20 mouse cellular contexts compared by ENCODE assay signal in the genomic region with DNA sequence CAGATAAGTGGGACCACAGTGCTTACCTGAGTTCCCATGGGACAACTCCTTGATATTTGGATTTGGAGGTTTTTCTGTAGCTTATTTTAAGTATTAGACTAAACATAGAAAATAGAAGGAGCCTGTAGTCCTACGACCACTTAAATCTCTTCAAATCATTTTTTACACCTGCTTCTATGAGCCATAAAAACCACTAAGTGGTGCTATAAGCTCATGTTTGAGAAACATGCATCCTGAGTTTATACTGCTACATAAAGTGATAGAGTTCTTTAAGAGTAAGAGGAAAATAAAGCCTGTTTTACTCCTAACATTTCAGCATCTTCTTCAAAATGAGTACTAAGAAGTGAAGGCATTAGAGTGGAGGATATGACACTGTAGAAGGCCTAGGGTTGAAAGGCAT.
DNase-seq lines count a peak whose midpoint lies in the region; ATAC-seq and TF ChIP-seq lines count a peak whose summit lies in the region.
"Had no signal": no experiment of that assay in that cellular context is flagged by ENCODE, and none has a peak within 500 bp of the region (broad histone marks: within the 10 kb centered on the region; RNA-seq: fewer than 3 reads in every experiment).

No protein-coding gene starts in this region.

- H3K4me3 ChIP-seq in hindbrain, embryonic 14.5 days (replicated peaks; ENCODE audit: low read length), result no peak overlapping the region
- no peak overlapping the region for H3K4me3 ChIP-seq in hindbrain, embryonic 11.5 days (ENCODE audit: low read depth, low read length)
- no peak overlapping the region for H3K4me3 ChIP-seq in liver, postnatal 0 days (ENCODE audit: low read depth, low read length)
- no peak overlapping the region for H3K4me3 ChIP-seq in liver, embryonic 12.5 days
- no peak overlapping the region for H3K4me3 ChIP-seq in MEL (ENCODE audit: control insufficient read depth in 1 of 2, insufficient read depth in 1 of 2, low read depth in 2 of 2, low read length in 2 of 2)
- no peak overlapping the region for H3K4me3 ChIP-seq in embryonic facial prominence, embryonic 14.5 days (ENCODE audit: low read depth, low read length)
- H3K4me3 ChIP-seq: forebrain, embryonic 15.5 days; midbrain, embryonic 13.5 days; neural tube, embryonic 12.5 days had no signal

- no peaks in the 10 kb centered on the region; the same call in 1 of the 2 replicates for H3K27me3 ChIP-seq in hindbrain, embryonic 14.5 days (ENCODE audit: control insufficient read depth, insufficient read depth, low read length)
- no peaks in the 10 kb centered on the region for H3K27me3 ChIP-seq in hindbrain, embryonic 11.5 days (ENCODE audit: control insufficient read depth, insufficient read depth, low read length)
- H3K27me3 ChIP-seq in liver, postnatal 0 days (ENCODE audit: insufficient read depth, low read length), result no peaks in the 10 kb centered on the region
- H3K27me3 ChIP-seq in liver, embryonic 12.5 days (replicated peaks), result no peaks in the 10 kb centered on the region
- no peaks in the 10 kb centered on the region for H3K27me3 ChIP-seq in MEL (ENCODE audit: control insufficient read depth in 1 of 2, insufficient read depth in 2 of 2, low read length in 2 of 2)
- H3K27me3 ChIP-seq in embryonic facial prominence, embryonic 14.5 days (replicated peaks; ENCODE audit: control insufficient read depth, insufficient read depth, low read length), result no peaks in the 10 kb centered on the region
- H3K27me3 ChIP-seq: forebrain, embryonic 15.5 days; neural tube, embryonic 12.5 days had no signal

- no peak for ATAC-seq in hindbrain, embryonic 14.5 days (ENCODE audit: low FRiP score)
- no peak for ATAC-seq in hindbrain, embryonic 11.5 days (ENCODE audit: low FRiP score)
- ATAC-seq in liver, postnatal 0 days, result no peak
- no peak for ATAC-seq in liver, embryonic 12.5 days
- ATAC-seq in embryonic facial prominence, embryonic 14.5 days (ENCODE audit: low read depth), result no peak
- ATAC-seq: forebrain, embryonic 15.5 days; inflammation-experienced regulatory T-cells, adult 6 months; midbrain, embryonic 13.5 days had no signal

- no peaks in the 10 kb centered on the region for H3K36me3 ChIP-seq in hindbrain, embryonic 14.5 days (replicated peaks; ENCODE audit: control insufficient read depth, insufficient read depth)
- no peaks in the 10 kb centered on the region for H3K36me3 ChIP-seq in hindbrain, embryonic 11.5 days (ENCODE audit: control insufficient read depth, insufficient read depth, low read length)
- H3K36me3 ChIP-seq in liver, postnatal 0 days (replicated peaks; ENCODE audit: insufficient read depth, low read length), result no peaks in the 10 kb centered on the region
- H3K36me3 ChIP-seq in liver, embryonic 12.5 days, result no peaks in the 10 kb centered on the region
- H3K36me3 ChIP-seq in MEL (ENCODE audit: control insufficient read depth in 1 of 2, insufficient read depth in 2 of 2, low read length in 2 of 2), result peaks cover 0 to 4% of the 10 kb centered on the region in 2 experiments; a peak in 1 of 4 replicates
- no peaks in the 10 kb centered on the region for H3K36me3 ChIP-seq in embryonic facial prominence, embryonic 14.5 days (ENCODE audit: control insufficient read depth, insufficient read depth, low read length)
- H3K36me3 ChIP-seq: forebrain, embryonic 15.5 days; midbrain, embryonic 13.5 days; neural tube, embryonic 12.5 days had no signal

- no peak for TF ChIP-seq EP300 in liver, postnatal 0 days (IDR thresholded peaks at IDR 0.05; ENCODE audit: low read depth)
- TF ChIP-seq EP300 in MEL (IDR thresholded peaks at IDR 0.05; ENCODE audit: low read depth in 1 of 2, low read length in 2 of 2), result no peak

- H3K4me2 ChIP-seq in hindbrain, embryonic 14.5 days (replicated peaks), result no peak overlapping the region
- H3K4me2 ChIP-seq in hindbrain, embryonic 11.5 days (replicated peaks; ENCODE audit: low read depth, low read length), result no peak overlapping the region
- no peak overlapping the region for H3K4me2 ChIP-seq in liver, postnatal 0 days (ENCODE audit: low read depth, low read length)
- no peak overlapping the region for H3K4me2 ChIP-seq in liver, embryonic 12.5 days
- no peak overlapping the region for H3K4me2 ChIP-seq in embryonic facial prominence, embryonic 14.5 days (ENCODE audit: low read depth, low read length)
- H3K4me2 ChIP-seq: forebrain, embryonic 15.5 days; midbrain, embryonic 13.5 days; neural tube, embryonic 12.5 days had no signal

- H3K27ac ChIP-seq in hindbrain, embryonic 14.5 days, result no peak overlapping the region
- H3K27ac ChIP-seq in hindbrain, embryonic 11.5 days (ENCODE audit: low read depth, low read length), result no peak overlapping the region
- no peak overlapping the region for H3K27ac ChIP-seq in liver, postnatal 0 days (ENCODE audit: low read depth)
- no peak overlapping the region for H3K27ac ChIP-seq in liver, embryonic 12.5 days
- H3K27ac ChIP-seq in MEL (ENCODE audit: control insufficient read depth, low read depth, low read length), result no peak overlapping the region
- no peak overlapping the region for H3K27ac ChIP-seq in embryonic facial prominence, embryonic 14.5 days (replicated peaks; ENCODE audit: low read depth, low read length)
- H3K27ac ChIP-seq: forebrain, embryonic 15.5 days; liver, embryonic 14.5 days; midbrain, embryonic 13.5 days; neural tube, embryonic 12.5 days had no signal

- no peak overlapping the region for H3K9ac ChIP-seq in hindbrain, embryonic 14.5 days
- no peak overlapping the region for H3K9ac ChIP-seq in hindbrain, embryonic 11.5 days (ENCODE audit: low read depth, low read length)
- no peak overlapping the region for H3K9ac ChIP-seq in liver, postnatal 0 days (replicated peaks)
- no peak overlapping the region for H3K9ac ChIP-seq in liver, embryonic 12.5 days
- no peak overlapping the region for H3K9ac ChIP-seq in MEL (ENCODE audit: control insufficient read depth, low read depth, low read length, poor library complexity, severe bottlenecking)
- no peak overlapping the region for H3K9ac ChIP-seq in embryonic facial prominence, embryonic 14.5 days (ENCODE audit: low read depth, low read length)
- H3K9ac ChIP-seq: forebrain, embryonic 15.5 days; liver, embryonic 14.5 days; midbrain, embryonic 13.5 days; neural tube, embryonic 12.5 days had no signal

- H3K79me2 ChIP-seq in MEL (ENCODE audit: control insufficient read depth, insufficient read depth, low read length, poor library complexity), result no peaks in the 10 kb centered on the region

- no peaks in the 10 kb centered on the region for H3K9me3 ChIP-seq in hindbrain, embryonic 14.5 days (ENCODE audit: control insufficient read depth, low read length)
- no peaks in the 10 kb centered on the region for H3K9me3 ChIP-seq in hindbrain, embryonic 11.5 days (ENCODE audit: control insufficient read depth, low read length)
- H3K9me3 ChIP-seq in liver, postnatal 0 days (ENCODE audit: low read length), result no peaks in the 10 kb centered on the region
- H3K9me3 ChIP-seq in liver, embryonic 12.5 days (replicated peaks), result no peaks in the 10 kb centered on the region
- no peaks in the 10 kb centered on the region for H3K9me3 ChIP-seq in MEL (replicated peaks; ENCODE audit: insufficient read depth, low read length)
- H3K9me3 ChIP-seq in embryonic facial prominence, embryonic 14.5 days (ENCODE audit: control insufficient read depth, low read length), result no peaks in the 10 kb centered on the region
- H3K9me3 ChIP-seq: forebrain, embryonic 15.5 days; midbrain, embryonic 13.5 days; neural tube, embryonic 12.5 days had no signal

- peak; percentile 53 for TF ChIP-seq RAD21 in MEL (IDR thresholded peaks at IDR 0.05; ENCODE audit: low read depth, low read length)

- peak; percentile 41 for DNase-seq in hindbrain, embryonic 14.5 days (ENCODE audit: low spot score)
- DNase-seq in hindbrain, embryonic 11.5 days (ENCODE audit: low spot score), result no peak
- no peak for DNase-seq in liver, postnatal 0 days
- DNase-seq in MEL (ENCODE audit: low read depth, low spot score), result peak; percentile 11
- peak; percentile 13 for DNase-seq in embryonic facial prominence, embryonic 14.5 days (ENCODE audit: low spot score)
- DNase-seq in cerebellum, postnatal 25 days, result no peak
- no peak for DNase-seq in cerebellum, postnatal 10 days
- DNase-seq: cerebellum, adult 2 months; gastrocnemius, postnatal 10 days; heart, postnatal 36 days; kidney, postnatal 10 days; lung, postnatal 4 days; right cerebral cortex, postnatal 4 days; thymus, adult 2 months had no signal

- TF ChIP-seq POLR2A in MEL (IDR thresholded peaks at IDR 0.05; ENCODE audit: control insufficient read depth in 1 of 2, insufficient read depth in 1 of 2, low read depth in 1 of 2, low read length in 2 of 2, poor library complexity in 1 of 2), result no peak

- WGBS in hindbrain, embryonic 14.5 days, result 72% methylated on average over 1 of the region's 1 CpGs
- WGBS in hindbrain, embryonic 11.5 days, result 75% methylated on average over 1 of the region's 1 CpGs
- WGBS in liver, postnatal 0 days (ENCODE audit: insufficient replicate concordance), result 57% methylated on average over 1 of the region's 1 CpGs
- 57% methylated on average over 1 of the region's 1 CpGs for WGBS in liver, embryonic 12.5 days (ENCODE audit: insufficient replicate concordance)
- 41% methylated on average over 1 of the region's 1 CpGs for WGBS in embryonic facial prominence, embryonic 14.5 days

- no peaks in the 10 kb centered on the region for H3K4me1 ChIP-seq in hindbrain, embryonic 14.5 days (replicated peaks; ENCODE audit: control insufficient read depth, insufficient read depth, low read length)
- H3K4me1 ChIP-seq in hindbrain, embryonic 11.5 days (replicated peaks; ENCODE audit: control insufficient read depth, insufficient read depth, low read length), result no peaks in the 10 kb centered on the region
- H3K4me1 ChIP-seq in liver, postnatal 0 days (ENCODE audit: insufficient read depth), result no peaks in the 10 kb centered on the region
- H3K4me1 ChIP-seq in liver, embryonic 12.5 days, result no peaks in the 10 kb centered on the region
- H3K4me1 ChIP-seq in MEL (ENCODE audit: control insufficient read depth in 1 of 2, insufficient read depth in 2 of 2, low read length in 2 of 2), result peaks cover 0 to 5% of the 10 kb centered on the region in 2 experiments; a peak in 1 of 4 replicates
- no peaks in the 10 kb centered on the region for H3K4me1 ChIP-seq in embryonic facial prominence, embryonic 14.5 days (ENCODE audit: control insufficient read depth, insufficient read depth, low read length)
- H3K4me1 ChIP-seq: forebrain, embryonic 15.5 days; midbrain, embryonic 13.5 days; neural tube, embryonic 12.5 days had no signal

- TF ChIP-seq CTCF in liver, postnatal 0 days (IDR thresholded peaks at IDR 0.05; ENCODE audit: low read depth), result peak; percentile 36; the same call in 1 of the 2 replicates
- peak in 1 of 3 experiments; percentile 35; a peak in 2 of 6 replicates for TF ChIP-seq CTCF in MEL (IDR thresholded peaks at IDR 0.05 in 2 of 3, conservative IDR thresholded peaks at IDR 0.05 in 1 of 3; ENCODE audit: control insufficient read depth in 1 of 3, insufficient read depth in 1 of 3, low read depth in 2 of 3, low read length in 3 of 3, poor library complexity in 1 of 3, severe bottlenecking in 1 of 3)

TF ChIP-seq in MEL, 35 proteins besides CTCF, POLR2A, EP300 and RAD21 (continues in another document):
- TF ChIP-seq ZKSCAN1 (IDR thresholded peaks at IDR 0.05; ENCODE audit: low read depth, low read length), result no peak
- 0 out of 2 replicates have a peak, but pooled peaks have one; percentile 6 for TF ChIP-seq ZC3H11A (IDR thresholded peaks at IDR 0.05; ENCODE audit: low read depth, low read length)
- TF ChIP-seq SMC3 (IDR thresholded peaks at IDR 0.05; ENCODE audit: low read depth, low read length), result peak; percentile 35
- no peak for TF ChIP-seq SIN3A (IDR thresholded peaks at IDR 0.05; ENCODE audit: low read length)

Comparison
In these comparisons a context has a peak if more than half of its experiments do, and no peak if none do; other contexts are left out.
1. DNase-seq: peak in hindbrain, embryonic 14.5 days (single experiment), MEL (single experiment) and embryonic facial prominence, embryonic 14.5 days (single experiment); none in hindbrain, embryonic 11.5 days (single experiment), liver, postnatal 0 days (single experiment), cerebellum, postnatal 25 days (0 of 2) and cerebellum, postnatal 10 days (0 of 2).